Mouse (Mus musculus) bone marrow, adult 2 months (tissue): ENCODE measurements around the gene Cemip2. TPM values are rescaled to one million over a fixed set of nuclear protein-coding genes. Genes with fewer than 3 reads are reported as not detected.

Experiments
- H3K27ac ChIP-seq: fragments of 200-500 bp; 2 replicates; pipeline ENCODE4 v1.5.1; 2012; ENCODE audit warnings: low read depth, mild to moderate bottlenecking, control low read depth, inconsistent platforms, low read length; ENCODE audit not compliant: control insufficient read depth, poor library complexity, insufficient read depth
- H3K4me1 ChIP-seq: fragments of 200-500 bp; 2 replicates; pipeline ENCODE4 v1.6.1; 2011; ENCODE audit warnings: low read length; ENCODE audit not compliant: control insufficient read depth, insufficient read depth
- H3K4me3 ChIP-seq: fragments of 200-500 bp; replicated peaks from 2 replicates; pipeline ENCODE3; 2011; ENCODE audit warnings: mild to moderate bottlenecking, low read depth, low read length, control low read depth; ENCODE audit not compliant: control insufficient read depth
- CTCF ChIP-seq: fragments of 200-500 bp; IDR thresholded peaks from 2 replicates; pipeline ENCODE4 v1.5.1; 2011; ENCODE audit warnings: low read length, control low read depth; ENCODE audit not compliant: control insufficient read depth, insufficient read depth
- POLR2A ChIP-seq: fragments of 200-500 bp; IDR thresholded peaks from 2 replicates; pipeline ENCODE4 v1.6.1; 2011; ENCODE audit warnings: low read depth, mild to moderate bottlenecking, control low read depth, low read length, borderline replicate concordance; ENCODE audit not compliant: control insufficient read depth
- WGBS: fragments of 180-500 bp; shearing (Covaris S2); methylation state at CpG from one replicate; pipeline ENCODE4 v1.1.7; 2018; 5-methylcytosine and 5-hydroxymethylcytosine counted together
- polyA plus RNA-seq: library from polyadenylated mRNA; stranded (reverse); fragments of >200 nt; gene quantifications from 2 replicates; pipeline ENCODE4 v1.2.4, GENCODE M21; 2011; ENCODE audit warnings: low replicate concordance; ENCODE audit not compliant: missing spikeins, insufficient read depth, insufficient read length

Gene Cemip2
- polyA plus RNA-seq, 1 experiment, result 6.9 TPM

- TF ChIP-seq CTCF (no peak), POLR2A (no peak)
- H3K4me3 ChIP-seq, result no peak overlapping the region
- WGBS, result 85% methylated on average over 4 of the region's 4 CpGs
- H3K4me1 ChIP-seq, result no peaks in the 10 kb centered on the region; the same call in 1 of the 2 replicates
- H3K27ac ChIP-seq, result no peak overlapping the region
Measured at GRCm38 (mm10) chr19:21825128-21825885, 47.2 kb downstream of the Cemip2 start.

- H3K27ac ChIP-seq, result no peak overlapping the region
- WGBS, result 49% methylated on average over 12 of the region's 12 CpGs
- TF ChIP-seq CTCF (no peak), POLR2A (no peak)
- H3K4me1 ChIP-seq, result no peaks in the 10 kb centered on the region
- H3K4me3 ChIP-seq, result no peak overlapping the region
Measured at GRCm38 (mm10) chr19:21833416-21833992, 55.4 kb downstream of the Cemip2 start.

GRCm38 (mm10) chr19:21834952-21835351, 56.8 kb downstream of the Cemip2 start:
- WGBS, result 85% methylated on average over 7 of the region's 7 CpGs
- Histone ChIP-seq H3K4me1 (no peaks in the 10 kb centered on the region), H3K27ac (no peak overlapping the region), H3K4me3 (no peak overlapping the region)
- TF ChIP-seq CTCF, result no peak
- no peak for TF ChIP-seq POLR2A

GRCm38 (mm10) chr19:21850721-21851120, 72.6 kb downstream of the Cemip2 start:
- 84% methylated on average over 10 of the region's 10 CpGs for WGBS
- TF ChIP-seq POLR2A (no peak), CTCF (no peak)
- H3K4me1 ChIP-seq, result no peaks in the 10 kb centered on the region
- H3K27ac ChIP-seq, result no peak overlapping the region
- no peak overlapping the region for H3K4me3 ChIP-seq

- Histone ChIP-seq H3K27ac (no peak overlapping the region), H3K4me1 (no peaks in the 10 kb centered on the region), H3K4me3 (no peak overlapping the region)
- TF ChIP-seq POLR2A (no peak), CTCF (no peak)
- WGBS, result 89% methylated on average over 5 of the region's 5 CpGs
Measured at GRCm38 (mm10) chr19:21854526-21855228, 76.5 kb downstream of the Cemip2 start.

GRCm38 (mm10) chr19:21855421-21856128, 77.4 kb downstream of the Cemip2 start:
- no peak for TF ChIP-seq POLR2A
- no peak for TF ChIP-seq CTCF
- Histone ChIP-seq H3K4me1 (no peaks in the 10 kb centered on the region), H3K4me3 (no peak overlapping the region), H3K27ac (no peak overlapping the region)
- WGBS, result 79% methylated on average over 8 of the region's 8 CpGs

- no peak overlapping the region for H3K27ac ChIP-seq
- peaks cover 3% of the 10 kb centered on the region; the same call in 1 of the 2 replicates for H3K4me1 ChIP-seq
- TF ChIP-seq POLR2A (no peak), CTCF (no peak)
- no peak overlapping the region for H3K4me3 ChIP-seq
- 91% methylated on average over 12 of the region's 12 CpGs for WGBS
Measured at GRCm38 (mm10) chr19:21858846-21859521, 80.8 kb downstream of the Cemip2 start.
